Mouse (Mus musculus) limb, embryonic 12.5 days (tissue): ENCODE measurements at regions not wholly inside any gene's neighbourhood (a gene's known extent, or its start where the extent isn't known, plus 50 kb on each side); places are given as distances from the start of the nearest gene placed in this dataset.

Source experiments
- ATAC-seq: fragments of 200-750 bp; cut with Nextera tagmentation; 2 replicates; pipeline ENCODE4 v1.8.0; 2017; ENCODE audit warnings: low read depth, moderate TSS enrichment; ENCODE audit not compliant: insufficient number of reproducible peaks, insufficient read depth, low FRiP score, low TSS enrichment
- H3K27ac ChIP-seq: fragments of 300-500 bp; sonication (generic); 2 replicates; pipeline ENCODE4 v1.5.1; 2016; ENCODE audit warnings: mild to moderate bottlenecking, moderate library complexity
- H3K27me3 ChIP-seq: fragments of 300-500 bp; sonication (generic); 2 replicates; pipeline ENCODE4 v1.6.1; 2016; ENCODE audit warnings: mild to moderate bottlenecking, moderate library complexity
- H3K36me3 ChIP-seq: fragments of 300-500 bp; sonication (generic); 2 replicates; pipeline ENCODE4 v1.6.1; 2016; ENCODE audit warnings: mild to moderate bottlenecking, moderate library complexity
- H3K4me1 ChIP-seq: fragments of 300-500 bp; sonication (generic); replicated peaks from 2 replicates; pipeline ENCODE4 v1.6.1; 2016
- H3K4me2 ChIP-seq: fragments of 300-500 bp; sonication (generic); 2 replicates; pipeline ENCODE4 v1.6.1; 2016; ENCODE audit warnings: mild to moderate bottlenecking, moderate library complexity
- H3K4me3 ChIP-seq: fragments of 300-500 bp; sonication (generic); replicated peaks from 2 replicates; pipeline ENCODE4 v1.5.1; 2016; ENCODE audit warnings: mild to moderate bottlenecking
- H3K9ac ChIP-seq: fragments of 300-500 bp; sonication (generic); replicated peaks from 2 replicates; pipeline ENCODE4 v1.6.1; 2016; ENCODE audit warnings: mild to moderate bottlenecking, moderate library complexity
- H3K9me3 ChIP-seq: fragments of 300-500 bp; sonication (generic); 2 replicates; pipeline ENCODE4 v1.6.1; 2016; ENCODE audit warnings: mild to moderate bottlenecking, moderate library complexity
- WGBS: fragments of 180-500 bp; shearing (Covaris S2); methylation state at CpG from one replicate; pipeline ENCODE4 v1.1.7; 2016; 5-methylcytosine and 5-hydroxymethylcytosine counted together

DNA sequence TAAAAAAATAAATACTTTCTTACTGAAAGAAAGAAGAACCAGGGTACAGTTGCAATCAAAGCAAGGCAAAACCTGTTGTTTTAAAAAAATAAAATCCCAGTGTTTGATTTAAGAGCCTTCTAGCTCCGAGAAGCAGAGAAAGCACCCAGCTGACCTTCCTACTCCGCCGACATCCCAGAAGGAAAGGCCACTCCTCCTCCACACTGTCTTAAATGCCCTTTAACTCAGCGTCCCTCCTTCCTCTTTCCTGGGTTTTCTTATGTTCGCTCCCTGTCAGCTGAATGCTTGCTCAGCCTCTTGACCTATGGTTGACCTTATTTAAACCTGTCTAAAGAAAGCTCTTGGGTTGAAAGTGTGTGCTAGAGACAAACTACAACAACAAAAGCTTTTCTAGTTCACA lies 79.1 kb downstream of the Sptssa start:
- WGBS = 27% methylated on average over 5 of the region's 5 CpGs
- no peaks in the 10 kb centered on the region for H3K36me3 ChIP-seq
- no peaks in the 10 kb centered on the region for H3K4me1 ChIP-seq
- H3K27me3 ChIP-seq = no peaks in the 10 kb centered on the region
- no peak overlapping the region for H3K4me3 ChIP-seq
- no peak overlapping the region for H3K9ac ChIP-seq
- H3K4me2 ChIP-seq = no peak overlapping the region
- H3K27ac ChIP-seq = no peak overlapping the region
- ATAC-seq = no peak
- no peaks in the 10 kb centered on the region for H3K9me3 ChIP-seq

DNA sequence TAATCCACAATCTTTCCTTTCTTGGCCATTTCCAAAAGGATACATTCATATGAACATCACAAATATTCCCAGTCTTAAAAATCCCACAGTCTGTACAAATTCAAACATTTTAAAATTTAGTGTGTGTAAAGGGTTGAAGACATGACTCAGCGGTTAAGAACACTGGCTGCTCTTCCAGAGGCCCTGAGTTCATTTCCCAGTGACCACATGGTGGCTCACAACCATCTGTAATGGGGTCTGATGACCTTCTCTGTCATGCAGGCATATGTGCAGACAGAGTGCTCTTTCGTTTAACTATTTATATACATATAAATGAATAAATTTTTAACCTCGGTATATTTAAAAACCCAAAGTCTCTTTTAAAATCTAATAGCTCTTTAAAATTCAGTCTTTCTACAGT lies 79.6 kb downstream of the Sptssa start:
- no peak overlapping the region for H3K27ac ChIP-seq
- no peak overlapping the region for H3K4me2 ChIP-seq
- no peaks in the 10 kb centered on the region for H3K36me3 ChIP-seq
- 75% methylated on average over 3 of the region's 3 CpGs for WGBS
- ATAC-seq = no peak
- H3K4me1 ChIP-seq = no peaks in the 10 kb centered on the region
- no peaks in the 10 kb centered on the region for H3K27me3 ChIP-seq
- 0 out of 2 replicates have a peak, but pooled peaks cover 1% of the 10 kb centered on the region for H3K9me3 ChIP-seq
- no peak overlapping the region for H3K4me3 ChIP-seq
- no peak overlapping the region for H3K9ac ChIP-seq

- Histone ChIP-seq H3K27ac (no peak overlapping the region), H3K27me3 (no peaks in the 10 kb centered on the region), H3K9ac (no peak overlapping the region), H3K36me3 (no peaks in the 10 kb centered on the region), H3K9me3 (0 out of 2 replicates have a peak, but pooled peaks cover 4% of the 10 kb centered on the region), H3K4me1 (no peaks in the 10 kb centered on the region), H3K4me2 (no peak overlapping the region), H3K4me3 (no peak overlapping the region)
- WGBS = 93% methylated on average over 8 of the region's 8 CpGs
- no peak for ATAC-seq
Observed at GRCm38 (mm10) chr12:54572866-54573265, 83.5 kb downstream of the Sptssa start.

DNA sequence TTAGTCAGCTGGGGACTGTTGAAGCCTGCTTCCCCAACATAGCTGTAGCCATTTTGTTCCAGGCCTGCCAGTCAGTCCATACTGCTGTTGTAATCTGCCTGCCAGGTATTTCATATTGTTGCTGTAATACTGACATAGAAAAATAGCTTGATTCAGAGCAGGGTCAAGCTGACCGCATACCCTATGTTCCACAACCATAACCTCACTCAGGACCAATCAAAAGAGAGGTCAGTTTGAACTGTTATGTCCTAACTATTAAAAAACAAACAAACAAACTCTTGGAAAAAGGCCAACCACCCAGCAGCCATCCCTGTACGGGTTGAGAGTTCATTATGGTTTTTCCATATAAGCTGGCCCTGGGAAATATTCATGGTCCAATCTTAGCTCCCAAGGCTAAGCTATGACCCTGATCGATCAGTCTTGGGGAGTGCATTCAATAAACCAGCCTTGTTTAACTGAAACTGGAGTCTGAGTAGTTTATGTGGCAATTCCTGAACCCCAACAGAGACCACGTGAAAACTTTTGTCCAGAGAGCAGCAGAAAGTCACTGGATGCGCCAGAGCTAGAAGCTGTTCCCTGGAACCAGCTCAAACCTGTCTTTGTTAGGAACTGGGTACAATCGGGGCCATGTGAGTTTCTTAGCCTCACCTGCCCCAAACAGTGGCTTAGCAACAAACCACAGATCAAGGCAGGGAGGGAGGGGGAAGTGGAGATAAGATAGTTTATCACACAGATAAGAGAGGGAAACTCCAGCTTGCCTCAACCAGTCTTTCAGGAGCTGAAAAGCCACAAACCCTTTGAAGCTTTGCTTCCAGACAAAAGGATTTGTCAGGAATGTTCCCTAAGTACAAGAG lies 88.1 kb downstream of the Sptssa start:
- no peak overlapping the region for H3K9ac ChIP-seq
- WGBS = 71% methylated on average over 6 of the region's 6 CpGs
- no peak for ATAC-seq
- H3K27me3 ChIP-seq = no peaks in the 10 kb centered on the region
- H3K4me2 ChIP-seq = no peak overlapping the region
- H3K36me3 ChIP-seq = no peaks in the 10 kb centered on the region
- no peak overlapping the region for H3K27ac ChIP-seq
- H3K4me3 ChIP-seq = no peak overlapping the region
- H3K9me3 ChIP-seq = 0 out of 2 replicates have a peak, but pooled peaks cover 4% of the 10 kb centered on the region
- H3K4me1 ChIP-seq = no peaks in the 10 kb centered on the region

DNA sequence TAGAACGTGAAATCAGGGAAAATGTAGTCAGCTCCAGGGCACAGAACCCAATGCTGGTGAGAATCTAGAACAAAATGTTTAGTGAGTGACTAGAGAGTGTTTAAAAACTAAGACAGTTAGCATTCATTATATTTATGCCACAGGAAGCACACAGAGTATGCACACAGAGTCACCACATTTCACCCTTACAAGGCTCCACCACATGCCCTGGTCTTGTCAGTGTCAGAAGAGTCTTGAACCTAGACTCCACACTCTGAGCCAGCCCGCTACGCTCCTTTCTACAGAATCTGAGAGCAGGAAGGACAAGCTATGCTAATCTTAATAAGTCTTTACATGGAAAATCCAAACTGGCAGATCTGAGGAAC lies 89.0 kb downstream of the Sptssa start:
- Histone ChIP-seq H3K4me3 (no peak overlapping the region), H3K36me3 (no peaks in the 10 kb centered on the region), H3K4me2 (no peak overlapping the region), H3K27ac (no peak overlapping the region), H3K9me3 (0 out of 2 replicates have a peak, but pooled peaks cover 4% of the 10 kb centered on the region), H3K9ac (no peak overlapping the region), H3K4me1 (no peaks in the 10 kb centered on the region), H3K27me3 (no peaks in the 10 kb centered on the region)
- ATAC-seq = no peak
- 88% methylated on average over 3 of the region's 3 CpGs for WGBS

GRCm38 (mm10) chr12:54566532-54567425 lies 89.6 kb downstream of the Sptssa start:
- 93% methylated on average over 23 of the region's 23 CpGs for WGBS
- Histone ChIP-seq H3K36me3 (no peaks in the 10 kb centered on the region), H3K4me2 (no peak overlapping the region), H3K4me3 (no peak overlapping the region), H3K4me1 (no peaks in the 10 kb centered on the region), H3K27ac (no peak overlapping the region), H3K9ac (no peak overlapping the region), H3K27me3 (no peaks in the 10 kb centered on the region), H3K9me3 (0 out of 2 replicates have a peak, but pooled peaks cover 3% of the 10 kb centered on the region)
- no peak for ATAC-seq

GRCm38 (mm10) chr12:54561981-54562380 lies 94.4 kb downstream of the Sptssa start:
- WGBS = 85% methylated on average over 4 of the region's 4 CpGs
- Histone ChIP-seq H3K36me3 (no peaks in the 10 kb centered on the region), H3K4me1 (no peaks in the 10 kb centered on the region), H3K4me2 (no peak overlapping the region), H3K9me3 (no peaks in the 10 kb centered on the region), H3K27ac (no peak overlapping the region), H3K27me3 (no peaks in the 10 kb centered on the region), H3K4me3 (no peak overlapping the region), H3K9ac (no peak overlapping the region)
- no peak for ATAC-seq

DNA sequence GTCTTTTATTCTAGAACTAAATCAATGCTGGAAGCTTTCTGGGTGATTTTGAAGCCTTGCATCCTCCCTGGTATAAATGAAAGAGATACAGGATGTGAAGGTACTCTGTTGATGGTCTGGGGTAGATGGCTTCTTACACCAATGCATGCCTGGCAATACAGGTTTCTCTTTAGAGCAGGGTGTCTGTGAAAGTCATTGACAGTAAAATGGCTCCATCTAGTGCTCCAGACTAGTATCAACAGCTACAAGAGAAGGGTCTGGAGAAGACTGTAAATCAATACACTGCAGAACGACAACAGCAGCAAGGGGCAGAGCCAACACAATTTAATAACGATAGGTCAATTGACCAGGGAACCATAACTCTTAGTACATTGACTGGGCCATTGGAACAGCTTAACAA lies 98.3 kb downstream of the Sptssa start:
- Histone ChIP-seq H3K4me3 (no peak overlapping the region), H3K9ac (no peak overlapping the region), H3K36me3 (no peaks in the 10 kb centered on the region), H3K4me1 (no peaks in the 10 kb centered on the region), H3K4me2 (no peak overlapping the region), H3K9me3 (0 out of 2 replicates have a peak, but pooled peaks cover 2% of the 10 kb centered on the region), H3K27me3 (no peaks in the 10 kb centered on the region; the same call in 1 of the 2 replicates), H3K27ac (no peak overlapping the region)
- 30% methylated on average over 2 of the region's 2 CpGs for WGBS
- no peak for ATAC-seq

- Histone ChIP-seq H3K9me3 (0 out of 2 replicates have a peak, but pooled peaks cover 3% of the 10 kb centered on the region), H3K9ac (no peak overlapping the region), H3K27ac (no peak overlapping the region), H3K4me2 (no peak overlapping the region), H3K36me3 (no peaks in the 10 kb centered on the region), H3K4me1 (peaks cover 4% of the 10 kb centered on the region; the same call in 1 of the 2 replicates), H3K4me3 (no peak overlapping the region), H3K27me3 (no peaks in the 10 kb centered on the region)
- WGBS = 90% methylated on average over 9 of the region's 9 CpGs
- no peak for ATAC-seq
Observed at GRCm38 (mm10) chr12:54549659-54550058, 106.7 kb downstream of the Sptssa start.

DNA sequence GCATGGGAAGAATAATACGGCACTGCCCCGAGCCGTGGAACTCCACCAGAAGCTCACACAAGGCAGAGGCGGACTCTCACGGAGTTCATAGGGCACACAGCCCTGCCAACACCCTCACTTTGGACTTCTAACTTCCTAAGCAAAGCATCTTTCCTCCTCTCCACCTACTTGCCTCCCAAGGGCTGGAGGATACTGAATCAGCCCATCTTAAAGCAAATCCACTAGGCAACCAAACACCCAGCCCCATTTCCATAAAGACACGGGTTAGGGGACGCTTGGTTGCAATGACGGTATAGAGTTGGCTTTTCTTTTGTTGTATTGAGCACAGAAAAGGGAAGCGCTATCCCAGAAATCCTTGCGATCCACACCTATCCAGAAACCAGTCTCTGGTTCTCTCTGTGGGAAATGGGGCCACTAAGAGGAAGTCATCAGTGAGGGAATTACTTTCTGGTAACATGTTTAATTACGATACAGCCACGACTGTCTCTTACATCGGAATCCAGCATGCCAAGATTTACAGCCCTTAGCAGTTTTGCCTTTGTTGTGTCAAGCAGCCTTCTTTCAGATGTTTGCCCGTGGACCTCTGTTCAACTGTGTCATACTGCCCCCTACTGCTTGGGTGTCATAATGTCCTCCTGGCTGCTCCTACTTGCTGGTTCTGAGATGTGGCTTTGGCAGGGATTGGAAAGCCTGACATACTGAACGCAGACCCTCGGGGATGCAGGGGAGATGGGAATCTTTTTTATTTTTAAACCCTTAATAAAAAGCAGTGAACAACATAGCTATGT lies 110.4 kb downstream of the Sptssa start:
- H3K4me2 ChIP-seq = peak overlapping the region; percentile 9
- no peaks in the 10 kb centered on the region for H3K36me3 ChIP-seq
- no peak overlapping the region for H3K27ac ChIP-seq
- 39% methylated on average over 16 of the region's 16 CpGs for WGBS
- H3K27me3 ChIP-seq = no peaks in the 10 kb centered on the region
- peaks cover 4% of the 10 kb centered on the region; the same call in 1 of the 2 replicates for H3K9me3 ChIP-seq
- ATAC-seq = no peak
- peaks cover 4% of the 10 kb centered on the region; the same call in 1 of the 2 replicates for H3K4me1 ChIP-seq
- no peak overlapping the region for H3K9ac ChIP-seq
- no peak overlapping the region for H3K4me3 ChIP-seq
